Mouse (Mus musculus) bone marrow macrophage, adult 2 months (primary cell): Measurements from ENCODE around the gene Kcnh8.

Experiments
- CTCF ChIP-seq: IDR thresholded peaks from 2 replicates; pipeline ENCODE4 v1.5.1; 2012; ENCODE audit warnings: low read depth, mild to moderate bottlenecking, low read length, moderate library complexity
- POLR2A ChIP-seq: IDR thresholded peaks from 2 replicates; pipeline ENCODE4 v1.6.1; 2012; ENCODE audit warnings: mild to moderate bottlenecking, low read depth, low read length, borderline replicate concordance

- TF ChIP-seq CTCF (no peak), POLR2A (no peak)
Observed at GRCm38 (mm10) chr17:52878964-52879363, 276.5 kb downstream of the Kcnh8 start.
